Mouse (Mus musculus): ENCODE measurements around the gene Gm10130.

- no peak for TF ChIP-seq CTCF (IDR thresholded peaks at IDR 0.05; ENCODE audit: extremely low read depth, insufficient read depth, insufficient read length, insufficient replicate concordance)
- TF ChIP-seq POLR2A (IDR thresholded peaks at IDR 0.05; ENCODE audit: low read depth, low read length) = no peak
These were observed 24.4 kb upstream of the Gm10130 start for GRCm38 (mm10) chr2:150299096-150299495.

All from spleen, adult 2 months (tissue).